Mouse (Mus musculus): ENCODE measurements at regions not wholly inside any gene's neighbourhood (a gene's known extent, or its start where the extent isn't known, plus 50 kb on each side); places are given as distances from the start of the nearest gene placed in this dataset.

- no peaks in the 10 kb centered on the region for H3K36me3 ChIP-seq (ENCODE audit: control insufficient read depth, insufficient read depth, low read length)
- no peak overlapping the region for H3K27ac ChIP-seq (ENCODE audit: insufficient read depth, low read depth, low read length)
- H3K4me1 ChIP-seq (ENCODE audit: control insufficient read depth, insufficient read depth, low read length): no peaks in the 10 kb centered on the region
- H3K27me3 ChIP-seq (replicated peaks; ENCODE audit: control insufficient read depth, insufficient read depth, low read length): no peaks in the 10 kb centered on the region
- 94% methylated on average over 1 of the region's 1 CpGs for WGBS
- no peak for DNase-seq
- TF ChIP-seq CTCF (conservative IDR thresholded peaks at IDR 0.05; ENCODE audit: insufficient read depth, insufficient read length, low read depth, low read length): no peak
- TF ChIP-seq POLR2A (IDR thresholded peaks at IDR 0.05; ENCODE audit: low read depth, low read length): no peak
- H3K4me3 ChIP-seq (ENCODE audit: insufficient read depth, low read depth, low read length): no peak overlapping the region
Observed at GRCm38 (mm10) chr10:120726369-120726768, 172.5 kb downstream of the Msrb3 start.

- no peaks in the 10 kb centered on the region for H3K4me1 ChIP-seq (ENCODE audit: control insufficient read depth, insufficient read depth, low read length)
- no peaks in the 10 kb centered on the region for H3K27me3 ChIP-seq (replicated peaks; ENCODE audit: control insufficient read depth, insufficient read depth, low read length)
- TF ChIP-seq CTCF (conservative IDR thresholded peaks at IDR 0.05; ENCODE audit: insufficient read depth, insufficient read length, low read depth, low read length) (no peak), POLR2A (IDR thresholded peaks at IDR 0.05; ENCODE audit: low read depth, low read length) (no peak)
- no peak overlapping the region for H3K27ac ChIP-seq (ENCODE audit: insufficient read depth, low read depth, low read length)
- no peak for DNase-seq
- H3K4me3 ChIP-seq (ENCODE audit: insufficient read depth, low read depth, low read length): no peak overlapping the region
- 19% methylated on average over 15 of the region's 15 CpGs for WGBS
- H3K36me3 ChIP-seq (ENCODE audit: control insufficient read depth, insufficient read depth, low read length): no peaks in the 10 kb centered on the region
Observed at GRCm38 (mm10) chr10:120721956-120722532, 176.9 kb downstream of the Msrb3 start.

- H3K4me1 ChIP-seq (ENCODE audit: control insufficient read depth, insufficient read depth, low read length): no peaks in the 10 kb centered on the region
- DNase-seq: no peak
Observed at GRCm38 (mm10) chr10:120720981-120721380, 177.9 kb downstream of the Msrb3 start.

DNA sequence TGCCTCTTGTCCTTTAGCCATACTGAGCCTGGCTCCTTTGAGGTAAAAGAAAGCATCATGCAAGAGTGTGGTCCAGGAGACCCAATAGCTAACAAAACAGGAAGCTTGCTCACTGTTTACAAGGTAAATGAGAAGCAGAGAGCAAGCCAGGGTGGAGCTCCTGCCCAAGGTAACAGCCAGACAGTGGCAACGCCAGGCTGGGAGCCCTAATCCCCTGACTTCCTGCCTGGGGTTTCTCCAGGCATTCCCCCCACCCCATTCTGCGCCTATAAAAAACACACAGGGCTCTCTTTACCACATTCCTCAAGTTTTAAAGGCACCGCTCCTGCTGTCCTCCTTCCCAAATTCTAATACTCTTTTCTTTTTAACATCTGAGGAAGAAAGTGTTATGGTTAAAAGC lies 178.8 kb downstream of the Msrb3 start:
- no peak overlapping the region for H3K4me3 ChIP-seq (ENCODE audit: insufficient read depth, low read depth, low read length)
- TF ChIP-seq POLR2A (IDR thresholded peaks at IDR 0.05; ENCODE audit: low read depth, low read length): no peak
- no peak for TF ChIP-seq CTCF (conservative IDR thresholded peaks at IDR 0.05; ENCODE audit: insufficient read depth, insufficient read length, low read depth, low read length)
- H3K27me3 ChIP-seq (replicated peaks; ENCODE audit: control insufficient read depth, insufficient read depth, low read length): no peaks in the 10 kb centered on the region
- H3K27ac ChIP-seq (ENCODE audit: insufficient read depth, low read depth, low read length): no peak overlapping the region
- no peaks in the 10 kb centered on the region for H3K36me3 ChIP-seq (ENCODE audit: control insufficient read depth, insufficient read depth, low read length)
- DNase-seq: no peak
- H3K4me1 ChIP-seq (ENCODE audit: control insufficient read depth, insufficient read depth, low read length): no peaks in the 10 kb centered on the region
- WGBS: 58% methylated on average over 3 of the region's 3 CpGs

More at GRCm38 (mm10) chr10:120720981-120721380, 177.9 kb downstream of the Msrb3 start:
- H3K4me3 ChIP-seq (ENCODE audit: insufficient read depth, low read depth, low read length): no peak overlapping the region
- no peaks in the 10 kb centered on the region for H3K27me3 ChIP-seq (replicated peaks; ENCODE audit: control insufficient read depth, insufficient read depth, low read length)
- WGBS: 49% methylated on average over 3 of the region's 3 CpGs
- H3K36me3 ChIP-seq (ENCODE audit: control insufficient read depth, insufficient read depth, low read length): no peaks in the 10 kb centered on the region
- no peak for TF ChIP-seq POLR2A (IDR thresholded peaks at IDR 0.05; ENCODE audit: low read depth, low read length)
- no peak for TF ChIP-seq CTCF (conservative IDR thresholded peaks at IDR 0.05; ENCODE audit: insufficient read depth, insufficient read length, low read depth, low read length)
- no peak overlapping the region for H3K27ac ChIP-seq (ENCODE audit: insufficient read depth, low read depth, low read length)

DNA sequence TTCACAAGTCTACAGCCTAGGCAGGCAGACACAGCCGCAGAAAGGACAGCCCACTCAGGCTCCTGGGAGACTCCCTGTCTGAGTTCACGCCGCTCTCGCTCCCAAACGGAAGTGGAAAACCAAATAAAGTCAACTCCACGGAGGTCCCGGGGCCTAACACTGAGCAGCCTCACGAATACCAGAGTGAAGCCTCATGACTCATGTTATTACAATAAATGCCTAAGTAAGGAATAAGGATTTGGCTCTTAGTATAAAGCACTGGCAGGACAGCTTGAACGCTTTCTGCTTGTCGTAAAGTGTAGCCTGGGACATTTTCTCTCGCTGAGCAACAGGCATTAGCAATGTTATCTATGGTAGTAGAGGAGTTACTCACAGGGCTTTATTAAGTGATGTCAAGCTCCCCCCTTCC lies 181.7 kb downstream of the Msrb3 start:
- WGBS: 38% methylated on average over 11 of the region's 11 CpGs
- Histone ChIP-seq H3K36me3 (ENCODE audit: control insufficient read depth, insufficient read depth, low read length) (no peaks in the 10 kb centered on the region), H3K4me3 (ENCODE audit: insufficient read depth, low read depth, low read length) (no peak overlapping the region), H3K27me3 (replicated peaks; ENCODE audit: control insufficient read depth, insufficient read depth, low read length) (no peaks in the 10 kb centered on the region), H3K4me1 (ENCODE audit: control insufficient read depth, insufficient read depth, low read length) (no peaks in the 10 kb centered on the region), H3K27ac (ENCODE audit: insufficient read depth, low read depth, low read length) (no peak overlapping the region)
- TF ChIP-seq POLR2A (IDR thresholded peaks at IDR 0.05; ENCODE audit: low read depth, low read length): no peak
- TF ChIP-seq CTCF (conservative IDR thresholded peaks at IDR 0.05; ENCODE audit: insufficient read depth, insufficient read length, low read depth, low read length): no peak
- DNase-seq: peak; percentile 37

DNA sequence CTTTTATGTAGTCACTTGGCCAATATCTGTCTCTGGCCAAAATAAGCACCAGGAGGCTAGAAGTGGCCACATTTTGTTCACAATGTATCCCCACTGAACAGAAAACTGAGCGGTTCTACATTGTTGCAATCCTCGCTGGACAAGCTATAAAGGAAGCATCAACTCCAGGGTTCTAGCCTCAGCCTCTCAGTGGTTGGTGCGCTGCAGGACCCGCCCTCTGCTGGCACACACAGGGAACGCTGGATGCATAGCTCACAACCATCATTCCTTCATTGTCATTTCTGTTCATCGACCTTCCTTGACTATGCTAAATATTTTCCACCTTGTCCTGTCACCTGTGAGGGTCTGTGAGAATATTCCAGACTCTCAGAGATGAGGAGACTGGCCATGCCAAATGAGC lies 182.5 kb downstream of the Msrb3 start:
- Histone ChIP-seq H3K36me3 (ENCODE audit: control insufficient read depth, insufficient read depth, low read length) (no peaks in the 10 kb centered on the region), H3K4me3 (ENCODE audit: insufficient read depth, low read depth, low read length) (no peak overlapping the region), H3K27ac (ENCODE audit: insufficient read depth, low read depth, low read length) (no peak overlapping the region), H3K27me3 (replicated peaks; ENCODE audit: control insufficient read depth, insufficient read depth, low read length) (no peaks in the 10 kb centered on the region), H3K4me1 (ENCODE audit: control insufficient read depth, insufficient read depth, low read length) (no peaks in the 10 kb centered on the region)
- DNase-seq: no peak
- 78% methylated on average over 6 of the region's 6 CpGs for WGBS
- TF ChIP-seq POLR2A (IDR thresholded peaks at IDR 0.05; ENCODE audit: low read depth, low read length) (no peak), CTCF (conservative IDR thresholded peaks at IDR 0.05; ENCODE audit: insufficient read depth, insufficient read length, low read depth, low read length) (no peak)

DNA sequence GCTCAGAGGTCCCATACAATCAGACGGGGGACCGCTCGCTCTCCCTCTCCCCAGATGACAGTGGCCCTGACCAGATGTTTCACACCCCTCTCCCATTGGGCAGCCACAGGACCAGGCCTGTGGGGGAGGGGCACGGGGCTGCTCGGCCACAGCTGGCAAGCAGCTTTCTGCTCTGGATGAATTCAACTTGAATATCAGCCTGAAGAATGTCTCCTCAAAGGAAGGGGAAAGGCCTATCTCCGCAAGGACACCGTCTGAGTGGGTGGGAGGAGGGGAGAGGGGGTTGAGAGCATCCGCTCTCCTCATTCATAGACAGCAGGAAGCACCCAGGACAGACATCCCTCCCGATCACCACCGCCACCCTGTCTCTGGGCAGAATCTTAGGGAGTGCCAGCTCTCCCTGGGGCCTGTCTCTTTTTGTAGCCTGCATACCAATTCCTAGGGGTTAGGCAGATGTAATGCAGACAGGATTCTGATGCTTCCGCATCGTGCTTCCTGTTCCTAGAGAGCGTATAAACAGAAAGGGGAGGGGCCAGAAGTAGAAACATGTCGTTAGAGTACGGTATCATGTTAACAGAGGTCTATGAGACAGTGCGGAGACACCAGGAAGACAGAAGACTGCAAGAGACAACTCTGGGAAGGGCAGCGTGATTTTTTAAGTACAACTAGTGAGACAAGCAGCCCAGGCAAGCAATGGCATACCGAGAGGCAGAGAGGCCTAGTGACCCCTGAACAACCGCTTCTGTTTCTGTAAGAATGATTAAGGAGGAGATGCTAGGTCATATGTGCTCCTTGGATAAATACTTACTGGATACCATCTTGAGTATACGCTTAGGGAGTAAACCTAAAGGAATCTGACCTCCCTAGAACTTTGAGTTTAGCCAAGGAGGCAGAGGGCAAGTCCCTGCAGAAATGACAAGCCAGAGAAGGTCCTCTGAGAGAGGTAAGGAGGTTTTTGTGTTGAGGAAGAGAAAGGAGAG lies 190.8 kb downstream of the Msrb3 start:
- H3K27me3 ChIP-seq (replicated peaks; ENCODE audit: control insufficient read depth, insufficient read depth, low read length): no peaks in the 10 kb centered on the region
- H3K4me1 ChIP-seq (ENCODE audit: control insufficient read depth, insufficient read depth, low read length): no peaks in the 10 kb centered on the region
- no peaks in the 10 kb centered on the region for H3K36me3 ChIP-seq (ENCODE audit: control insufficient read depth, insufficient read depth, low read length)
- 62% methylated on average over 20 of the region's 20 CpGs for WGBS
- DNase-seq: no peak
- TF ChIP-seq POLR2A (IDR thresholded peaks at IDR 0.05; ENCODE audit: low read depth, low read length): no peak
- TF ChIP-seq CTCF (conservative IDR thresholded peaks at IDR 0.05; ENCODE audit: insufficient read depth, insufficient read length, low read depth, low read length): no peak
- no peak overlapping the region for H3K4me3 ChIP-seq (ENCODE audit: insufficient read depth, low read depth, low read length)
- no peak overlapping the region for H3K27ac ChIP-seq (ENCODE audit: insufficient read depth, low read depth, low read length)

Data from kidney, adult 2 months (tissue).